Mouse (Mus musculus): Measurements from ENCODE around the gene Vps8.

Vps8 gene

GRCm38 (mm10) chr16:21628061-21628591, 205.2 kb downstream of the Vps8 start:
- no peak for DNase-seq (ENCODE audit: low spot score)

- no peak for DNase-seq (ENCODE audit: low spot score)
These were observed 207.7 kb downstream of the Vps8 start for GRCm38 (mm10) chr16:21630614-21631013.

DNA sequence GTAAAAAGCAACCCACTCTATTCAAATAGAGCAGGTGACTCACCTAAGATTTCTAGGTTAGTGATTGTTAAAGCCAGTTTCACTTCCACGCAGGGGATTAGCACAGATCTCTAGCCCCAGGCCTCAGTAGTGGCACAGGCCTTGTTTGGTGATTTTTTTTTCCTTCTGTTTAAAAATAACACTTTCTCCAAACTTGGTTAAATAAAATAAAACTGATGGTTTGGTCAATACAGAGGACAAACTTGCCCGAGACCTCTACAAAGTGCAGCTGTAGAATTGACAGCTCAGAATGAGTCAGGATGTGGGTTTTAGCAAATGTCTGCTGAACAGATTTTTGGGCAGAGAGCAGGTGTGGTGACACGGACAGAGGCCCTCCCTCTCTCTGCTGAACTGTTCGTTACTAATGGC, 208.9 kb downstream of the Vps8 start:
- no peak for DNase-seq (ENCODE audit: low spot score)

GRCm38 (mm10) chr16:21634460-21634859, 211.5 kb downstream of the Vps8 start:
- no peak for DNase-seq (ENCODE audit: low spot score)

- no peak for DNase-seq (ENCODE audit: low spot score)
These were observed 213.4 kb downstream of the Vps8 start for GRCm38 (mm10) chr16:21636156-21636853.

- no peak for DNase-seq (ENCODE audit: low spot score)
These were observed 214.4 kb downstream of the Vps8 start for GRCm38 (mm10) chr16:21637201-21637819.

- DNase-seq (ENCODE audit: low spot score), result no peak
These were observed 218.0 kb downstream of the Vps8 start for GRCm38 (mm10) chr16:21640766-21641499.

DNA sequence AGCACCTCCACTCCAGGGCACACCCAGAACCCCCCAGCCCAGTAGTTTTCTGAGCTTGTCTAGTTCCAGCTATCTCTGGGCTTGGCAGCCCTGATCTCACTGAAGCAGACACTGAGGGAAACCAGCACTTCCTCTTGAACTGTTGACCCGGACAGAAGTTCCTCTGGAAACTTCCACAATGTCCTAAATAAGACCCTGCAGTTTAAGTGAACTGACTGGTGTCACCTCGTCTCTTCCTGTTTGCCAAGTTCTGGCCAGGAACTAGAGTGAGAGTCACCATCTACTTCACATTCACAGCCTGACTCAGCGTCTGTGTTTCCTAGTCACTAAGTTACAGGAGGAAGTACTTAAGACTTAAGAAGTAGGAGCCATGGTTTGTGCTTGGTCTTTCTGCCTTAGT, 219.0 kb downstream of the Vps8 start:
- no peak for DNase-seq (ENCODE audit: low spot score)

- DNase-seq (ENCODE audit: low spot score), result no peak
These were observed 220.0 kb downstream of the Vps8 start for GRCm38 (mm10) chr16:21642906-21643305.

DNA sequence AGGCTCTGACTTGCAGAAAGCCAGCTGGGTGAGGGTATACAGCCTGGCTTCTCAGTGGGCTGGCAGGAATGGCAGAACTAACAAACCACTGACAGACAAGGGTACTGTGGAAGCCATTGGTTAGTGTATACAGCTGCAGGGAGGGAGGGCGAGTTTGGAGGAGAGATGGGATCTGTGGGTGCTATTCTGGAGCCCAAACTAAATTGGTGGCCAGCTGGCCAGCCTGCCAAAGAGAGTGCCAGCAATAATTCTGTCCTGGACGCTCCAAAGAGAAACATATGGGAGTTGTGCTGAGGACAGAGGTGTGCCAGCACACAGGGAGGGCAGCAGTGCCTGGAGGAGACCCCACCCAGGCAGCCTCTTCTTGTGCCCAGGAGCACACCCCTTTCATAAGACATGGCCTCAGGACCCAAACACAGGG, 220.7 kb downstream of the Vps8 start:
- DNase-seq (ENCODE audit: low spot score), result no peak

- peak; percentile 67 for DNase-seq (ENCODE audit: low spot score)
These were observed 221.2 kb downstream of the Vps8 start for GRCm38 (mm10) chr16:21644066-21644561.

GRCm38 (mm10) chr16:21644574-21644973, 221.7 kb downstream of the Vps8 start:
- DNase-seq (ENCODE audit: low spot score), result no peak

DNA sequence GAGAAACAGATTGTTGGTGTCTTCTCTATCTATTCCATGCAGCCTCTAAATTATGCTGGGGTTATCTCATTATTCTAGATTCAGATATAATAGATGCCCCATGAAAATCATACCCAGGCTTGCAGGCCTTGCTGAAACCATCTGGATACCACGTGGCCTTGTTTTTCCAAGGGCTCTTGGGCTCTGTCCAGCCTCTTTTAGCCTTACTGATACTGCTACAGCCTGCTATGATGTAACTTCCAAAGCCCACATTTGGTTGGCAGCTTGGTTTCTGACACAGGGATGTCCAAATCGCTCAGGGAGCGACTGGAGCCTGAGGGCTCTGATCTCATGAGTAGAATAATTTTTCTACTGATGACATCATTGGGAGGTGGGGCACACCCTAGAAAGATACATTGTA, 223.0 kb downstream of the Vps8 start:
- DNase-seq (ENCODE audit: low spot score), result no peak

- no peak for DNase-seq (ENCODE audit: low spot score)
These were observed 223.6 kb downstream of the Vps8 start for GRCm38 (mm10) chr16:21646496-21646895.

- DNase-seq (ENCODE audit: low spot score), result no peak
These were observed 225.9 kb downstream of the Vps8 start for GRCm38 (mm10) chr16:21648800-21649199.

- no peak for DNase-seq (ENCODE audit: low spot score)
These were observed 227.4 kb downstream of the Vps8 start for GRCm38 (mm10) chr16:21650289-21650688.

GRCm38 (mm10) chr16:21651161-21651560, 228.2 kb downstream of the Vps8 start:
- no peak for DNase-seq (ENCODE audit: low spot score)

GRCm38 (mm10) chr16:21653151-21653550, 230.2 kb downstream of the Vps8 start:
- DNase-seq (ENCODE audit: low spot score), result no peak

DNA sequence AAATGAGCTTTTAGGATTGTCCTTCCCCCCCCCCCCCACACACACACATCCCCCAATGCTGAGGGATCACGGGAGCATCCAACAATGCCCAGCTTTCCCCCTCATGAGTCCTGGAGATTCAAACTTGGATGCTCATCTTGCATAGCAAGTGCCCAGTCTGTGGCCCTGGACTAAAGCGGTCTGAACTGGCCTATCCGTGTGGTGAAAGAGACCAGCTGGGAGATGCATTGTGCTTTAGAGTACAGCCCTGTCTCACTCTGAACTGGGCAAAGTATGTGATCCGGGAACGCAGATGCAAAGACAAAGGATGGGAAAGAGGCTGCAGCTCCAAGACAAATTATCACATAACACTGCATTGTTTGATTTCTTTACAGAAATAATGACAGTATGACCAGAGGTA, 231.5 kb downstream of the Vps8 start:
- no peak for DNase-seq (ENCODE audit: low spot score)

- DNase-seq (ENCODE audit: low spot score), result no peak
These were observed 232.4 kb downstream of the Vps8 start for GRCm38 (mm10) chr16:21655291-21655690.

DNA sequence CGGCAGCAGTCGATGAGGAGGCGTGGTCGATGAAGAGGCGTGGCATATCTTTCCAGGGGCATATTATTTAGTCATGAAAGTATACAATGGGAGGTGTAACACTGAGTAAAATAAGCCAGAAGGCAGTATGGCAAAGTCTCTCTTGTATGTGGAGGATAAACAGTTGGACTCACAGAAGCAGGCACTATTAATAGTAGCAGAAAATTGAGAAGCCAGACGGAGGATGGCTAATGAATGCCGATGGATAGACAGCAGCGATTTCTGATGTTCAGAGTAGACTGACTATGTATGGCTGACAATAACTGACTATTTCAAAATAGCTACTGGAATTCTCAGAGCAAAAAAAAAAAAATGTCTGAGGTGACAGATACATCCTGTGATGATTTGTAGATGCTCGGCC, 233.0 kb downstream of the Vps8 start:
- DNase-seq (ENCODE audit: low spot score), result no peak

GRCm38 (mm10) chr16:21664633-21665363, 241.9 kb downstream of the Vps8 start:
- no peak for DNase-seq (ENCODE audit: low spot score)

Measured in urinary bladder, postnatal 14 days (tissue).